8 mouse cellular contexts compared by ENCODE assay signal in genomic region chr12:84175659-84176061, GRCm38 (mm10). TPM values are rescaled to one million over a fixed set of nuclear protein-coding genes. Genes with fewer than 3 reads are reported as not detected.
A peak's percentile ranks its signal among the peaks of the same experiment; 100 is the strongest.
DNase-seq lines count a peak whose midpoint lies in the region; ATAC-seq and TF ChIP-seq lines count a peak whose summit lies in the region.

No protein-coding gene starts in this region.

- H3K27ac ChIP-seq in hindbrain, embryonic 14.5 days = peak overlapping the region; percentile 96
- peak overlapping the region; percentile 94 for H3K27ac ChIP-seq in left cerebral cortex, adult 2 months
- H3K27ac ChIP-seq in macrophage = peak overlapping the region; percentile 93

- CTCF ChIA-PET in Patski (lab: Charles Lee) = interaction anchor here (0.7 to 1.5 kb wide), 3 partner anchors 8 to 46 kb away, joined by 3 to 4 read pairs (median 4); no protein-coding TSS in a partner anchor

- under 1% methylated on average over 20 of the region's 20 CpGs for WGBS in hindbrain, embryonic 14.5 days
- WGBS in macrophage (ENCODE audit: missing documents) = 2% methylated on average over 20 of the region's 20 CpGs

- no peaks in the 10 kb centered on the region for H3K9me3 ChIP-seq in hindbrain, embryonic 14.5 days (ENCODE audit: control insufficient read depth, low read length)

- in situ Hi-C loops in Patski (cut with MboI; ENCODE audit: low pct_unique_long_range_greater_than_20kb) = no loop called here

- H3K4me1 ChIP-seq in hindbrain, embryonic 14.5 days (replicated peaks; ENCODE audit: control insufficient read depth, insufficient read depth, low read length) = peaks cover 41% of the 10 kb centered on the region

- H3K27me3 ChIP-seq in Patski = no peaks in the 10 kb centered on the region
- no peaks in the 10 kb centered on the region for H3K27me3 ChIP-seq in hindbrain, embryonic 14.5 days (ENCODE audit: control insufficient read depth, insufficient read depth, low read length)

- H3K4me2 ChIP-seq in hindbrain, embryonic 14.5 days (replicated peaks) = peak overlapping the region; percentile 71

- H3K36me3 ChIP-seq in hindbrain, embryonic 14.5 days (replicated peaks; ENCODE audit: control insufficient read depth, insufficient read depth) = peaks cover 27% of the 10 kb centered on the region
- peaks cover 19% of the 10 kb centered on the region for H3K36me3 ChIP-seq in macrophage (ENCODE audit: inconsistent target)

- intact Hi-C loops in left cerebral cortex, adult 2 months (cut with DNase I) = loop anchor here (1.0 to 2.0 kb wide), 2 partner anchors 17 to 43 kb away; partner anchors contain the start of gene Elmsan1

- POLR2A ChIA-PET in Patski (lab: Charles Lee) = interaction anchor here (0.9 to 3.2 kb wide), 3 partner anchors 14 to 18 kb away, joined by 3 to 12 read pairs (median 6); no protein-coding TSS in a partner anchor

- H3K4me3 ChIP-seq in hindbrain, embryonic 14.5 days (replicated peaks; ENCODE audit: low read length) = peak overlapping the region; percentile 38
- peak overlapping the region; percentile 43 for H3K4me3 ChIP-seq in left cerebral cortex, adult 2 months
- H3K4me3 ChIP-seq in macrophage (ENCODE audit: inconsistent target) = peak overlapping the region; percentile 18

- no peak for TF ChIP-seq CTCF in Patski (IDR thresholded peaks at IDR 0.05)
- no peak; the same call in 1 of the 2 replicates for TF ChIP-seq CTCF in left cerebral cortex, adult 2 months (IDR thresholded peaks at IDR 0.05)

- ATAC-seq in Patski = peak; percentile 69
- peak; percentile 84 for ATAC-seq in hindbrain, embryonic 14.5 days (ENCODE audit: low FRiP score)

- H3K9ac ChIP-seq in hindbrain, embryonic 14.5 days = peak overlapping the region; percentile 65

- DNase-seq in Patski (ENCODE audit: low read depth, low spot score) = no peak
- peak; percentile 86 to 88 for DNase-seq in cerebellum, postnatal 10 days
- peak; percentile 65 to 77 for DNase-seq in frontal cortex, postnatal 14 days (ENCODE audit: low spot score in 2 of 2)
- DNase-seq in hindbrain, embryonic 14.5 days (ENCODE audit: low spot score) = peak; percentile 79
- DNase-seq in left cerebral cortex, adult 2 months (ENCODE audit: extremely low spot score in 1 of 2, low spot score in 2 of 2) = peak; percentile 83 to 86
- DNase-seq in right cerebral cortex, adult 18-20 months = peak; percentile 91
- peak; percentile 93 for DNase-seq in urinary bladder, postnatal 14 days (ENCODE audit: low spot score)

- peaks cover 82% of the 10 kb centered on the region for H3K79me2 ChIP-seq in macrophage (ENCODE audit: inconsistent target)

RNA-seq across cellular contexts. Expression of gene Pnma1, which starts 27.4 kb away (rescaled TPM):
- polyA plus RNA-seq in Patski (2021) (1.2 TPM), macrophage (2018) (0.13 to 0.29 TPM (median 0.20 TPM) in 3 replicates)
- 3.2 and 4.1 TPM in 2 replicates for polyA plus RNA-seq in hindbrain, embryonic 14.5 days (2014; fragmentation: Nextera tagmentation; extraction: Ambion mirVana)
- total RNA-seq in left cerebral cortex, adult 2 months (2021) = 1 to 10 TPM; 4.8 to 5.1 TPM
- 10 to 100 TPM in 4 of 26 experiments, 1 to 10 TPM in 22; 1.5 to 28.6 (median 5.5) TPM for total RNA-seq in macrophage (2018; cell fraction: chromatin; rRNA removed)
- total RNA-seq in macrophage (2018; cell fraction: cytosol; rRNA removed) = under 1 TPM; 0.06 to 0.74 (median 0.29) TPM
- total RNA-seq in macrophage (2018; cell fraction: nucleus; rRNA removed) = 10 to 100 TPM in 5 of 26 experiments, 1 to 10 TPM in 20, under 1 TPM in 1; 0.96 to 33.0 (median 4.4) TPM

RNA-seq across cellular contexts. Expression of gene Elmsan1, which starts 43.0 kb away (rescaled TPM):
- polyA plus RNA-seq in Patski (2021) (16.0 TPM), macrophage (2018) (11.0 to 13.7 TPM (median 13.5 TPM) in 3 replicates)
- polyA plus RNA-seq in hindbrain, embryonic 14.5 days (2014; fragmentation: Nextera tagmentation; extraction: Ambion mirVana) = 4.4 and 4.8 TPM in 2 replicates
- total RNA-seq in left cerebral cortex, adult 2 months (2021) = 10 to 100 TPM; 16.6 to 22.8 TPM
- total RNA-seq in macrophage (2018; cell fraction: chromatin; rRNA removed) = 100 to 1,000 TPM in 11 of 26 experiments, 10 to 100 TPM in 15; 35.5 to 286 (median 91.6) TPM
- total RNA-seq in macrophage (2018; cell fraction: cytosol; rRNA removed) = 10 to 100 TPM; 12.1 to 56.7 (median 24.1) TPM
- 100 to 1,000 TPM in 4 of 26 experiments, 10 to 100 TPM in 22; 27.9 to 188 (median 59.0) TPM for total RNA-seq in macrophage (2018; cell fraction: nucleus; rRNA removed)
